Mouse (Mus musculus): ENCODE measurements around the gene Caln1. TPM values are rescaled to one million over a fixed set of nuclear protein-coding genes. Genes with fewer than 3 reads are reported as not detected.

Gene Caln1
- polyA plus RNA-seq, 1 experiment from 2014 or later, result 38.4 TPM

DNA sequence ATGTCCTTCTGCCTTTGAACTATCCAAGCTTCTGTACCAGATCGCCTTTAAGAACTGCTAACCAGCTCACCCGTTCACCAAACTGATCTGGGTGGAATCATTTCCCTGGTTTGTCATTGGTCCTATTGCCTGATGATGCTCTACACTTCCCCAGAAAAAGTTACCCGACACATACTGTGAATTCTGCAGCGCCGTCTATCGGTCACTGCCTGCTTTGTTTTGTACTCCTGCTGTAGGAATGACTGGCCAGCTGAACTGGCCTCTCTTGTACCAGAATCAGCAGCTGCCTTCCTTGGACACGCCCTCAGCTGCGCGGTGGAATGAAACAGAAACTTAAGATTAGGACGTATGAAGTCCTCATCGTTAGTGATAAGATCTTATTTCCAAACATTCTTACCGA lies 107.5 kb downstream of the Caln1 start:
- Histone ChIP-seq H3K4me2 (no peak overlapping the region), H3K4me1 (replicated peaks) (no peaks in the 10 kb centered on the region), H3K9ac (no peak overlapping the region), H3K36me3 (no peaks in the 10 kb centered on the region), H3K27me3 (no peaks in the 10 kb centered on the region), H3K4me3 (no peak overlapping the region), H3K27ac (replicated peaks) (no peak overlapping the region), H3K9me3 (no peaks in the 10 kb centered on the region)
- no peak for ATAC-seq (ENCODE audit: low FRiP score, low read depth)
- 69% methylated on average over 12 of the region's 12 CpGs for WGBS

DNA sequence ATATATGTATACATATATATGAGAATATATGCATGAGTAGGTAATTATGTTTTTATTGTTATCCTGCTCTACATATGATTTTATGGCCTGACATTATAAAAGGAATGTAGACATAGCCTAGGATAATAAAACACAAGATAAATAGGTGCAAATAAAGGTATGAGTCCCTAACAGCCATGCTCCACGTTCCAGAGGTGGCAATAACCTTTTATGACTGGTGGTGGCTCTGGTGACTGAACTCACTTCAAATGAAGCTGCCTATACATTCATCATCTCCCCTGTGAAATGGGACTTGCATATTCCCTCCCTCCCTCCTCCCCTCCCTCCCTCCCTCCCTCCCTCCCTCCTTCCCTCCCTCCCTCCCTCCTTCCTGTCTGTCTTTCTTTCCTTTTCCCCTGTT lies 111.0 kb downstream of the Caln1 start:
- WGBS, result 76% methylated on average over 1 of the region's 1 CpGs
- no peaks in the 10 kb centered on the region for H3K27me3 ChIP-seq
- H3K4me1 ChIP-seq (replicated peaks), result no peaks in the 10 kb centered on the region
- no peak for ATAC-seq (ENCODE audit: low FRiP score, low read depth)
- no peak overlapping the region for H3K4me3 ChIP-seq
- H3K9me3 ChIP-seq, result no peaks in the 10 kb centered on the region
- no peak overlapping the region for H3K9ac ChIP-seq
- no peak overlapping the region for H3K4me2 ChIP-seq
- H3K36me3 ChIP-seq, result no peaks in the 10 kb centered on the region
- H3K27ac ChIP-seq (replicated peaks), result no peak overlapping the region

- no peaks in the 10 kb centered on the region for H3K27me3 ChIP-seq
- no peak overlapping the region for H3K4me2 ChIP-seq
- H3K36me3 ChIP-seq, result no peaks in the 10 kb centered on the region
- H3K9me3 ChIP-seq, result no peaks in the 10 kb centered on the region
- no peaks in the 10 kb centered on the region for H3K4me1 ChIP-seq (replicated peaks)
- ATAC-seq (ENCODE audit: low FRiP score, low read depth), result no peak
- no peak overlapping the region for H3K27ac ChIP-seq (replicated peaks)
- no peak overlapping the region for H3K9ac ChIP-seq
- WGBS, result 83% methylated on average over 5 of the region's 5 CpGs
- H3K4me3 ChIP-seq, result no peak overlapping the region
These were observed 122.2 kb downstream of the Caln1 start for GRCm38 (mm10) chr5:130491471-130491870.

DNA sequence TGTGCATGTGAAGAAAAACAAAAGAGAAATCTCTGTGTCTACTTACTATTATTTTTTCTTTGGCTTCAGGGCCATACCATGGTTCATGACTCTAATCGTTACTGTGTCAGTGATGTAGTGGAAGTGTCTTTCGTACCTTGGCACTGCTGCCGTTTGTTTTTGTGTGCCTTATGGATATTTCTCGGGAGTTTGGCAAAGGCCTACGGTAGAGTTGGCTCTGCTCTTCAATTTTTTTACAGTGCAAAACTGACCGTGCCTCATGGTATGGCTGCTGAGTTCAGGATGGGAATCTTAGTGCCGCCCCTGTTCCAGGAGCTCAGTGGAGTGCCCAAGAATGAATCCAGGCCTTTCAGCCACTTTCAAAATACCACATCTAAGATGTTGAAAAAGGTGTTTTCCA lies 123.0 kb downstream of the Caln1 start:
- Histone ChIP-seq H3K36me3 (no peaks in the 10 kb centered on the region), H3K4me1 (replicated peaks) (no peaks in the 10 kb centered on the region), H3K27me3 (no peaks in the 10 kb centered on the region), H3K4me2 (no peak overlapping the region), H3K27ac (replicated peaks) (no peak overlapping the region), H3K4me3 (no peak overlapping the region), H3K9me3 (no peaks in the 10 kb centered on the region), H3K9ac (no peak overlapping the region)
- ATAC-seq (ENCODE audit: low FRiP score, low read depth), result no peak
- 82% methylated on average over 7 of the region's 7 CpGs for WGBS

DNA sequence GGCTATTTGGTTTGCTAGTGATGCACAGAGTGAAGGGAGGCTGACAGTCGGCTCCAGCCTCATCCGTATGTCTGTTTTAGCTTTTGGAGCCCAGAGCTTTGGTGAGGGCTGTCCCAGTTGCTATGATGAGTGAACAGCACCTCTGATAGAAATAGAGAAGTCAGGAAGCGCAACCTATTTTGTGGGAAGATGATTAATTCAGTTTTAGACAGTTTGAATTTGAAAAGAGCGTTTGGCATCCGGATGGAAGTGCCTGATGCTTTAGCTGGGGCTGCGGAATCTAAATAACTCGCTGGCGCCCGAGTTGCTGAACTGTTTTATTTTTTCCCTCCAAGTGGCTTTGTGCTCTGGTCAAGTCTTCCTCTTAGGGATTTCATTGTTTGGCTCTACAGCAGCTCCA lies 133.3 kb downstream of the Caln1 start:
- ATAC-seq (ENCODE audit: low FRiP score, low read depth), result no peak
- Histone ChIP-seq H3K4me1 (replicated peaks) (no peaks in the 10 kb centered on the region), H3K9ac (no peak overlapping the region), H3K36me3 (no peaks in the 10 kb centered on the region), H3K27me3 (no peaks in the 10 kb centered on the region), H3K4me3 (no peak overlapping the region), H3K9me3 (no peaks in the 10 kb centered on the region), H3K27ac (replicated peaks) (no peak overlapping the region), H3K4me2 (no peak overlapping the region)
- 77% methylated on average over 9 of the region's 9 CpGs for WGBS

- ATAC-seq (ENCODE audit: low FRiP score, low read depth), result no peak
These were observed 135.6 kb downstream of the Caln1 start for GRCm38 (mm10) chr5:130504891-130505290.

GRCm38 (mm10) chr5:130510516-130510915 lies 141.3 kb downstream of the Caln1 start:
- Histone ChIP-seq H3K9ac (no peak overlapping the region), H3K4me2 (no peak overlapping the region), H3K27ac (replicated peaks) (no peak overlapping the region), H3K4me3 (no peak overlapping the region), H3K4me1 (replicated peaks) (no peaks in the 10 kb centered on the region), H3K27me3 (no peaks in the 10 kb centered on the region), H3K36me3 (no peaks in the 10 kb centered on the region), H3K9me3 (no peaks in the 10 kb centered on the region)
- 91% methylated on average over 2 of the region's 2 CpGs for WGBS
- ATAC-seq (ENCODE audit: low FRiP score, low read depth), result no peak

More at GRCm38 (mm10) chr5:130504891-130505290, 135.6 kb downstream of the Caln1 start:
- 84% methylated on average over 5 of the region's 5 CpGs for whole genome bisulfite sequencing
- no peak overlapping the region for H3K4me3 ChIP-seq
- H3K9me3 ChIP-seq, result no peaks in the 10 kb centered on the region
- H3K4me2 ChIP-seq, result no peak overlapping the region
- H3K36me3 ChIP-seq, result no peaks in the 10 kb centered on the region
- no peak overlapping the region for H3K27ac ChIP-seq (replicated peaks)
- H3K27me3 ChIP-seq, result no peaks in the 10 kb centered on the region
- H3K4me1 ChIP-seq (replicated peaks), result no peaks in the 10 kb centered on the region
- H3K9ac ChIP-seq, result no peak overlapping the region

DNA sequence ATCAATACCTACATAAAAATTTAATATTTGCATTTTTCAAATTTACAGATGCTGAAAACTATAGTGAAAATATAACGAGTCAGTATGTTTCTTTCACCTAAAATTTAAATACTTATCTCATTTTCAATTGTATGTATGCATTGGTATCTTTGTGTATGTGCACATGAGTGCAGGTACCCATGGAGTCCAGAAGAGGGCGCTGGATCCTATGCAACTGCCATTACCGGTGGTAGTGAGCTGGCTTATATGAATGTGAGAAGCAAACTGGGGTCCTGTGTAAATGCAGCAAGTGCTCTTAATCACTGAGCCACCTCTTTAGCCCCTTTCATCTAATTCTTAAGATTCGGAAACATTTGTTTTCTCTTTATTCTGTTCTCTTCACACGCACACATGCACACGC lies 146.1 kb downstream of the Caln1 start:
- Histone ChIP-seq H3K9ac (no peak overlapping the region), H3K36me3 (no peaks in the 10 kb centered on the region), H3K9me3 (no peaks in the 10 kb centered on the region), H3K4me2 (no peak overlapping the region), H3K27me3 (no peaks in the 10 kb centered on the region), H3K4me1 (replicated peaks) (no peaks in the 10 kb centered on the region), H3K4me3 (no peak overlapping the region), H3K27ac (replicated peaks) (no peak overlapping the region)
- WGBS, result 84% methylated on average over 6 of the region's 6 CpGs
- no peak for ATAC-seq (ENCODE audit: low FRiP score, low read depth)

DNA sequence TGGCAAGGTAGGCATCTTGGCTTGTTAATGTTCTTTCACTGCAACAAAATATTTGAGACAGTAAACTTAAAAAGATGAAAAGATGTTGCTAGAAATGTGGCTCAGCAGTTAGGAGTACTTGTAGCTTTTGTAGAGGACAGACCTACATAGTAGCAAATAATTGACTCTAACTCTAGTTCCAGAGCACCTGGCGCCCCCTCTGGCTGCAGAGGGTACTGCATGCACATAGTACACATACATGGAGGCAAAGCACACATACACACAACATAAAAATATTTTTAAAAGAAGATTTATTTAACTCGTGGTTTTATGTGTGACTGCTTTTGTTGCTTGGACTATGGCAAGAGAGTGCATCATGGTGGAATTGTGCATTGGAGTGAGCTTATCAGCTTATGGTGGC lies 151.3 kb downstream of the Caln1 start:
- no peaks in the 10 kb centered on the region for H3K9me3 ChIP-seq
- 82% methylated on average over 2 of the region's 2 CpGs for WGBS
- no peaks in the 10 kb centered on the region for H3K27me3 ChIP-seq
- no peaks in the 10 kb centered on the region for H3K36me3 ChIP-seq
- no peak for ATAC-seq (ENCODE audit: low FRiP score, low read depth)
- no peak overlapping the region for H3K4me3 ChIP-seq
- H3K4me1 ChIP-seq (replicated peaks), result no peaks in the 10 kb centered on the region
- H3K9ac ChIP-seq, result no peak overlapping the region
- no peak overlapping the region for H3K4me2 ChIP-seq
- H3K27ac ChIP-seq (replicated peaks), result no peak overlapping the region

DNA sequence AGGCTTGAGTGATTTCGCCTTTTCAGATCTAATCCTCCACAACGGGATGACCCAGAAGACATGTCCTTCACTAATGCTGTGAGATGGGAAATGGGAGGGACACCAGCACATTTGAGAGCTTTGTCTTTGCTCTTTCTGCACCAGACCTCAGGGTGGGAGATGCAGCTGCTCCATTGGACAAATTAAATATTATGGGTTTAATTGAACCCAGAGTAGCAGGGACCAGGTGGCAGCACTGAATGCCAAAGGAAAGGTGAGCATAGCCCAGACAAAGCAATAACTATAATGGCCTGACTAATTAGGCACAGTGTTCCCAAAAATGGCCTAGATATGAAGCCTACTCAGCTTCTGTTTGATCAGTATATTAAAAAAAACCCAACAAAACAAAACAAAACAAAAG lies 158.2 kb downstream of the Caln1 start:
- H3K36me3 ChIP-seq, result no peaks in the 10 kb centered on the region
- no peak overlapping the region for H3K4me2 ChIP-seq
- no peak overlapping the region for H3K9ac ChIP-seq
- no peaks in the 10 kb centered on the region for H3K9me3 ChIP-seq
- H3K4me1 ChIP-seq (replicated peaks), result no peaks in the 10 kb centered on the region
- H3K27ac ChIP-seq (replicated peaks), result no peak overlapping the region
- 90% methylated on average over 2 of the region's 2 CpGs for WGBS
- ATAC-seq (ENCODE audit: low FRiP score, low read depth), result no peak
- H3K27me3 ChIP-seq, result no peaks in the 10 kb centered on the region
- no peak overlapping the region for H3K4me3 ChIP-seq

GRCm38 (mm10) chr5:130547496-130547895 lies 178.2 kb downstream of the Caln1 start:
- Histone ChIP-seq H3K4me1 (replicated peaks) (no peaks in the 10 kb centered on the region), H3K4me3 (no peak overlapping the region), H3K4me2 (no peak overlapping the region), H3K27ac (replicated peaks) (no peak overlapping the region), H3K27me3 (no peaks in the 10 kb centered on the region), H3K9ac (no peak overlapping the region), H3K36me3 (no peaks in the 10 kb centered on the region), H3K9me3 (no peaks in the 10 kb centered on the region)
- ATAC-seq (ENCODE audit: low FRiP score, low read depth), result no peak
- WGBS, result 96% methylated on average over 5 of the region's 5 CpGs

GRCm38 (mm10) chr5:130553916-130554315 lies 184.7 kb downstream of the Caln1 start:
- WGBS, result 62% methylated on average over 4 of the region's 4 CpGs
- Histone ChIP-seq H3K4me1 (replicated peaks) (no peaks in the 10 kb centered on the region), H3K27ac (replicated peaks) (no peak overlapping the region), H3K9me3 (no peaks in the 10 kb centered on the region), H3K27me3 (no peaks in the 10 kb centered on the region), H3K4me2 (no peak overlapping the region), H3K36me3 (no peaks in the 10 kb centered on the region), H3K9ac (no peak overlapping the region), H3K4me3 (no peak overlapping the region)
- ATAC-seq (ENCODE audit: low FRiP score, low read depth), result no peak

DNA sequence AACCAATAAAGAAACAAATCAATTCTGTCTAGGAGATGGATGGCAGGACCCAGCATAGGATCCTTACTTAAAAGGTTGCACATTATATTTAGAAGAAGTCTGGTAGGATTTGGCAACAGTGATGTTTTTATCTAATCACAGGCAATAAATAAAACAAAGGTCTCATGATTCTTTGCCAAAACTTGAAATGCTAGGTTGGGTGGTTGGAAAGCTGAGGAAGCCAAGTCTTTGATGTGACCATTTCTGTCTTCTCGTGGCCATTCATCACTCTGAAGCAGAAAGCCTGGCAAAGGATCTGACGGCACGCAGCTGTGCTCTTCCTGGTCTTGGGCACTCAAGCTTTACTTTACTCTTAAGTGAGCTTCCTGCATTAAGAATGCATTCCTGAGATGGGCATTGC lies 193.9 kb downstream of the Caln1 start:
- 72% methylated on average over 3 of the region's 3 CpGs for WGBS
- Histone ChIP-seq H3K4me3 (no peak overlapping the region), H3K9me3 (no peaks in the 10 kb centered on the region; the same call in 1 of the 2 replicates), H3K27ac (replicated peaks) (no peak overlapping the region), H3K27me3 (no peaks in the 10 kb centered on the region), H3K9ac (no peak overlapping the region), H3K4me1 (replicated peaks) (no peaks in the 10 kb centered on the region), H3K4me2 (no peak overlapping the region), H3K36me3 (no peaks in the 10 kb centered on the region)
- no peak for ATAC-seq (ENCODE audit: low FRiP score, low read depth)
